Mouse (Mus musculus): ENCODE results near the gene Chl1.

DNA sequence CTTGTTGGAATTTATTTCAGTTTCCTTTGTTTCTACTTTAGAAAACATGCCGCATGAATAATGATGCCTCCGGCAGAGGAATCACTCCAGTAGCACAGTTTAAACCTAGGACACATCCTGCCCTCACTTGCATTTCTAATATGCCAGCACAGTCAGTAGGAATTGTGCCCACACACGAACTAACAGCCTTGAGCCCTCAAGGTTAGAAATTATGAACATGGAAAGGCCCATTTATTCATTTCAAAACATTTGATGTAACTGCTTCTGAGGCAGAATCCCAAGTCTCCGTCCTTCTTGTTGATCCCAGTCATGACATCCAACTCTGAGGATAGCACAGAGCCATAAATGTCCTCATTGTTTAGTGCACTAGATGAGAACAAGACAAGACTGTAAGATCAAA lies 790 bp upstream of the Chl1 start:
- TF ChIP-seq ZNF384 (IDR thresholded peaks at IDR 0.05; ENCODE audit: low read depth, low read length), result no peak
- TF ChIP-seq CHD2 (IDR thresholded peaks at IDR 0.05; ENCODE audit: low read depth, low read length), result no peak
- no peak for TF ChIP-seq MAFK (IDR thresholded peaks at IDR 0.05; ENCODE audit: insufficient read depth, low read depth, low read length)

Data from ES-E14 (cell line).